Mouse (Mus musculus): Measurements from ENCODE around the gene Hoxa2. TPM values are rescaled to one million over a fixed set of nuclear protein-coding genes. Genes with fewer than 3 reads are reported as not detected.

The Hoxa2 gene
- polyA plus RNA-seq, 1 experiment from 2014 or later, result 2.0 TPM

GRCm38 (mm10) chr6:52203371-52204049 is 38.9 kb upstream of the Hoxa2 start:
- peaks cover 79% of the 10 kb centered on the region for H3K27me3 ChIP-seq (ENCODE audit: control insufficient read depth, insufficient read depth, low read length)
- no peaks in the 10 kb centered on the region for H3K36me3 ChIP-seq (ENCODE audit: control insufficient read depth, insufficient read depth)
- peak overlapping the region; percentile 56 for H3K9ac ChIP-seq (ENCODE audit: low read length)
- 6% methylated on average over 46 of the region's 46 CpGs for WGBS
- ATAC-seq (replicated peaks; ENCODE audit: extremely low read depth, insufficient read depth, low FRiP score), result 0 out of 2 replicates have a peak, but pooled peaks have one; percentile 41
- H3K4me2 ChIP-seq (ENCODE audit: low read depth, low read length), result peak overlapping the region; percentile 56
- H3K9me3 ChIP-seq (replicated peaks; ENCODE audit: control insufficient read depth, low read length), result no peaks in the 10 kb centered on the region
- no peak overlapping the region; the same call in 1 of the 2 replicates for H3K27ac ChIP-seq (ENCODE audit: low read length)
- H3K4me3 ChIP-seq (ENCODE audit: low read length), result peak overlapping the region; percentile 45
- peaks cover 3% of the 10 kb centered on the region; the same call in 1 of the 2 replicates for H3K4me1 ChIP-seq (ENCODE audit: control insufficient read depth, insufficient read depth, low read length)

GRCm38 (mm10) chr6:52203121-52203370 is 38.4 kb upstream of the Hoxa2 start:
- 7% methylated on average over 10 of the region's 10 CpGs for whole genome bisulfite sequencing
- H3K9me3 ChIP-seq (replicated peaks; ENCODE audit: control insufficient read depth, low read length), result no peaks in the 10 kb centered on the region
- H3K27ac ChIP-seq (ENCODE audit: low read length), result no peak overlapping the region
- H3K4me3 ChIP-seq (ENCODE audit: low read length), result peak overlapping the region; percentile 45
- H3K9ac ChIP-seq (ENCODE audit: low read length), result no peak overlapping the region
- H3K4me2 ChIP-seq (ENCODE audit: low read depth, low read length), result peak overlapping the region; percentile 1; the same call in 1 of the 2 replicates
- H3K27me3 ChIP-seq (ENCODE audit: control insufficient read depth, insufficient read depth, low read length), result peaks cover 79% of the 10 kb centered on the region
- ATAC-seq (replicated peaks; ENCODE audit: extremely low read depth, insufficient read depth, low FRiP score), result no peak
- H3K36me3 ChIP-seq (ENCODE audit: control insufficient read depth, insufficient read depth), result no peaks in the 10 kb centered on the region
- peaks cover 3% of the 10 kb centered on the region; the same call in 1 of the 2 replicates for H3K4me1 ChIP-seq (ENCODE audit: control insufficient read depth, insufficient read depth, low read length)

DNA sequence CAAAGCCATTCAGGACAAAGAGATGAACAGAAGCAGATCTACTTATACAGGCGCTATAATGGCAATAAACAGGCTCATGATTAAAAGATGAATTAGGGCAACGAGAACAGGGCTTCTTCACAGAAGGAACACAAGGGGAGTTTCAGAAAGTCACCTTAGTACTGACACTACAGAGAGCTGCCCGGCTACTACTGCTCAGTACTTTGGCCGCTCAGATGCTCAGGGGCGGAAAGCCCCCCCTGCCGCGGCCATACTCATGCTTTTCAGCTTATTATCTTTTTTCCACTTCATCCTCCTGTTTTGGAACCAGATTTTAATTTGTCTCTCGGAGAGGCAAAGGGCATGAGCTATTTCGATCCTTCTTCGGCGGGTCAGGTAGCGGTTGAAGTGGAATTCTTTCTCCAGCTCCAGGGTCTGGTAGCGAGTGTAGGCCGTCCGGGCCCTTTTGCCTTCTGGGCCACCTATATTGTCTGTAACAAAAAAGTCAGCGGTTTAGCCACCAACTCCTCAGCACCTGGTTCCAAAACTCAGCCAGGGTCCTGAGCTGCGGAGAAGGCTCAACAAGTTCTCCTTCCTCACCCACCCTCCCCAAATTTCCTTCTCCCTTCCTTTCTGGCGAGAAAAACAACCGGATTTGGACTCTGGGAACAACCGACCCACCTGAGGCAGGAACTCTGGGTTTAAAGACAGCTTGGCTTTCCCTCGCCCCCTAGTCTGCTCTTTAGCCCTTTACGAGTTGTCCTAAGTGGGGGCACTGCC is 37.9 kb upstream of the Hoxa2 start:
- peaks cover 3% of the 10 kb centered on the region; the same call in 1 of the 2 replicates for H3K4me1 ChIP-seq (ENCODE audit: control insufficient read depth, insufficient read depth, low read length)
- H3K9ac ChIP-seq (ENCODE audit: low read length), result no peak overlapping the region
- H3K4me2 ChIP-seq (ENCODE audit: low read depth, low read length), result peak overlapping the region; percentile 1; the same call in 1 of the 2 replicates
- no peak for ATAC-seq (replicated peaks; ENCODE audit: extremely low read depth, insufficient read depth, low FRiP score)
- no peaks in the 10 kb centered on the region for H3K36me3 ChIP-seq (ENCODE audit: control insufficient read depth, insufficient read depth)
- peaks cover 80% of the 10 kb centered on the region for H3K27me3 ChIP-seq (ENCODE audit: control insufficient read depth, insufficient read depth, low read length)
- peak overlapping the region; percentile 45 for H3K4me3 ChIP-seq (ENCODE audit: low read length)
- H3K9me3 ChIP-seq (replicated peaks; ENCODE audit: control insufficient read depth, low read length), result no peaks in the 10 kb centered on the region
- 8% methylated on average over 22 of the region's 22 CpGs for WGBS
- no peak overlapping the region for H3K27ac ChIP-seq (ENCODE audit: low read length)

DNA sequence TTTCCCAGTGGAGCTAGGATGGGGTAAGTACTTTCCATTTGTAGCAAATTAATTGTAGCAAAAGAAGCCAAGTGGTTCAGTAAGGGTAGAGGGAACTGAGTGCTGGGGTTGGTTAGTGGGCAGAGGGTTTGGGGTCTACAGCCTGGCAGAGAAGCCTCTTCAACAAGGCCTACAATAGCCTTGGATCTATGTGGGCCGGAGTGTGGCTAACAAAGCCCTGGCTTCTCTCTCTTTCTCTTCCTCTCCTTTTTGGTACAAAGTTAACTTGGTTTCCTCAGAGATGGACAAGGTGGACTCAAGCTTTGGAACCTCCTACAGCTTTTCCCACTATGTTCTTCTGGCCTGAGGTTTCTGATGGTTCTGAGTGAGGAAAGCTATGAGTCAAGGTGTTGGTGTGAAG is 36.6 kb upstream of the Hoxa2 start:
- H3K27me3 ChIP-seq (ENCODE audit: control insufficient read depth, insufficient read depth, low read length), result peaks cover 80% of the 10 kb centered on the region
- H3K9ac ChIP-seq (ENCODE audit: low read length), result no peak overlapping the region
- no peaks in the 10 kb centered on the region for H3K36me3 ChIP-seq (ENCODE audit: control insufficient read depth, insufficient read depth)
- peak overlapping the region; percentile 12; the same call in 1 of the 2 replicates for H3K4me2 ChIP-seq (ENCODE audit: low read depth, low read length)
- no peak overlapping the region for H3K27ac ChIP-seq (ENCODE audit: low read length)
- peaks cover 3% of the 10 kb centered on the region; the same call in 1 of the 2 replicates for H3K4me1 ChIP-seq (ENCODE audit: control insufficient read depth, insufficient read depth, low read length)
- H3K4me3 ChIP-seq (ENCODE audit: low read length), result no peak overlapping the region
- no peak for ATAC-seq (replicated peaks; ENCODE audit: extremely low read depth, insufficient read depth, low FRiP score)
- WGBS, result 35% methylated on average over 1 of the region's 1 CpGs
- H3K9me3 ChIP-seq (replicated peaks; ENCODE audit: control insufficient read depth, low read length), result no peaks in the 10 kb centered on the region

- Histone ChIP-seq H3K4me3 (ENCODE audit: low read length) (no peak overlapping the region), H3K4me1 (ENCODE audit: control insufficient read depth, insufficient read depth, low read length) (peaks cover 3% of the 10 kb centered on the region; the same call in 1 of the 2 replicates), H3K9ac (ENCODE audit: low read length) (no peak overlapping the region), H3K4me2 (ENCODE audit: low read depth, low read length) (0 out of 2 replicates have a peak overlapping the region, but pooled peaks have one; percentile 2), H3K27me3 (ENCODE audit: control insufficient read depth, insufficient read depth, low read length) (peaks cover 80% of the 10 kb centered on the region), H3K27ac (ENCODE audit: low read length) (no peak overlapping the region), H3K9me3 (replicated peaks; ENCODE audit: control insufficient read depth, low read length) (no peaks in the 10 kb centered on the region), H3K36me3 (ENCODE audit: control insufficient read depth, insufficient read depth) (no peaks in the 10 kb centered on the region)
- no peak for ATAC-seq (replicated peaks; ENCODE audit: extremely low read depth, insufficient read depth, low FRiP score)
- 27% methylated on average over 10 of the region's 10 CpGs for WGBS
Measured at GRCm38 (mm10) chr6:52200751-52201250, 36.2 kb upstream of the Hoxa2 start.

DNA sequence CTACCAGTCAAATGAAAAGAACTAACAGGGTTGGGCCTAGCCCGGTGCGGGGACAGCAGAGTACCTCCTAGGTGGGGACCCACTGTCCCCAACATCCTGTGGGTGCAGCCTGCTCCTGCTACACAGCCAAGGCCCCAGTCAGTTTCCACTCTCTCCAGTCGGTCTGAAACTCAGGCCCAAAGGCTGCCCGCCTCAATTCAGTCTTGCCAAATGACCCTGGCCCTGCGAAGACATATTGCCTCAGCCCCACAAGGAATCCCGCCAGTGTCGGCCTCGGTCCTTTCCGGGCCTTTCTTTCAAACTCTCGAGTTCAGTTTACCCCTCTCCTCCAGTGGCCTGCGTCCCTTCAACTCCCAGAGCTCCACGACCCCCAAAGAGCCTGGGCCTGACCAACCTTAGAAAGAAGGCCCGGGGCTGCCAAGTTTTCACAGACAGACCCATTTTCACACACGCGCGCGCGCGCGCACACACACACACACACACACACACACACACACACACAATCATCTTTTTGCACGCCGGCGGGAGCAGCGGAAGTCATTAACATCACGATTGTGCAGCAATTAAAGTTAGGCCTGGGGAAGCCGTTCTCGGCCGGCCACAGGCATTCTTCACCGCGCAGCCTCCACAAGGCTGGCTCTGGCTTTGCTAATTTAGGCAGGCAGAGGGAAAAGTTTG is 35.6 kb upstream of the Hoxa2 start:
- WGBS, result 22% methylated on average over 30 of the region's 30 CpGs
- 0 out of 2 replicates have a peak overlapping the region, but pooled peaks have one; percentile 2 for H3K4me2 ChIP-seq (ENCODE audit: low read depth, low read length)
- no peak overlapping the region for H3K27ac ChIP-seq (ENCODE audit: low read length)
- no peaks in the 10 kb centered on the region for H3K36me3 ChIP-seq (ENCODE audit: control insufficient read depth, insufficient read depth)
- peaks cover 78% of the 10 kb centered on the region for H3K27me3 ChIP-seq (ENCODE audit: control insufficient read depth, insufficient read depth, low read length)
- ATAC-seq (replicated peaks; ENCODE audit: extremely low read depth, insufficient read depth, low FRiP score), result no peak
- no peaks in the 10 kb centered on the region for H3K9me3 ChIP-seq (replicated peaks; ENCODE audit: control insufficient read depth, low read length)
- no peak overlapping the region for H3K9ac ChIP-seq (ENCODE audit: low read length)
- peaks cover 3% of the 10 kb centered on the region; the same call in 1 of the 2 replicates for H3K4me1 ChIP-seq (ENCODE audit: control insufficient read depth, insufficient read depth, low read length)
- no peak overlapping the region for H3K4me3 ChIP-seq (ENCODE audit: low read length)

GRCm38 (mm10) chr6:52197271-52197670 is 32.6 kb upstream of the Hoxa2 start:
- peaks cover under 1% of the 10 kb centered on the region; the same call in 1 of the 2 replicates for H3K4me1 ChIP-seq (ENCODE audit: control insufficient read depth, insufficient read depth, low read length)
- no peak overlapping the region for H3K4me3 ChIP-seq (ENCODE audit: low read length)
- no peak overlapping the region for H3K9ac ChIP-seq (ENCODE audit: low read length)
- H3K4me2 ChIP-seq (ENCODE audit: low read depth, low read length), result no peak overlapping the region
- H3K27ac ChIP-seq (ENCODE audit: low read length), result no peak overlapping the region
- 7% methylated on average over 10 of the region's 10 CpGs for WGBS
- H3K27me3 ChIP-seq (ENCODE audit: control insufficient read depth, insufficient read depth, low read length), result peaks cover 89% of the 10 kb centered on the region
- no peaks in the 10 kb centered on the region for H3K36me3 ChIP-seq (ENCODE audit: control insufficient read depth, insufficient read depth)
- ATAC-seq (replicated peaks; ENCODE audit: extremely low read depth, insufficient read depth, low FRiP score), result 0 out of 2 replicates have a peak, but pooled peaks have one; percentile 45
- H3K9me3 ChIP-seq (replicated peaks; ENCODE audit: control insufficient read depth, low read length), result no peaks in the 10 kb centered on the region

- WGBS, result 7% methylated on average over 9 of the region's 9 CpGs
- H3K27me3 ChIP-seq (ENCODE audit: control insufficient read depth, insufficient read depth, low read length), result peaks cover 91% of the 10 kb centered on the region
- no peak overlapping the region for H3K4me2 ChIP-seq (ENCODE audit: low read depth, low read length)
- no peak overlapping the region for H3K9ac ChIP-seq (ENCODE audit: low read length)
- H3K27ac ChIP-seq (ENCODE audit: low read length), result no peak overlapping the region
- H3K4me3 ChIP-seq (ENCODE audit: low read length), result no peak overlapping the region
- no peak for ATAC-seq (replicated peaks; ENCODE audit: extremely low read depth, insufficient read depth, low FRiP score)
- no peaks in the 10 kb centered on the region for H3K9me3 ChIP-seq (replicated peaks; ENCODE audit: control insufficient read depth, low read length)
- H3K4me1 ChIP-seq (ENCODE audit: control insufficient read depth, insufficient read depth, low read length), result peaks cover 4% of the 10 kb centered on the region; the same call in 1 of the 2 replicates
- no peaks in the 10 kb centered on the region for H3K36me3 ChIP-seq (ENCODE audit: control insufficient read depth, insufficient read depth)
Measured at GRCm38 (mm10) chr6:52196811-52197210, 32.2 kb upstream of the Hoxa2 start.

All from heart, embryonic 16.5 days (tissue).